Mouse (Mus musculus) thymus, adult 2 months (tissue): ENCODE results near the gene Sh3bgrl. TPM values are rescaled to one million over a fixed set of nuclear protein-coding genes. Genes with fewer than 3 reads are reported as not detected.

Experiments used
- DNase-seq: peaks from one replicate; pipeline ENCODE4 v3.0.0; 2021
- H3K27ac ChIP-seq: fragments of 200-500 bp; 2 replicates; pipeline ENCODE4 v1.5.1; 2012; ENCODE audit warnings: low read length, control low read depth; ENCODE audit not compliant: control insufficient read depth, insufficient read depth
- H3K27me3 ChIP-seq: fragments of 200-500 bp; 2 replicates; pipeline ENCODE4 v1.6.1; 2012; ENCODE audit warnings: mild to moderate bottlenecking, low read length, moderate library complexity, mixed read lengths; ENCODE audit not compliant: control insufficient read depth, insufficient read depth
- H3K36me3 ChIP-seq: fragments of 200-500 bp; 2 replicates; pipeline ENCODE4 v1.6.1; 2012; ENCODE audit warnings: mild to moderate bottlenecking, low read length, moderate library complexity; ENCODE audit not compliant: control insufficient read depth, insufficient read depth
- H3K4me1 ChIP-seq: fragments of 200-500 bp; replicated peaks from 2 replicates; pipeline ENCODE4 v1.6.1; 2012; ENCODE audit warnings: low read length; ENCODE audit not compliant: control insufficient read depth, insufficient read depth
- H3K4me3 ChIP-seq: fragments of 200-500 bp; 2 replicates; pipeline ENCODE4 v1.5.1; 2012; ENCODE audit warnings: mild to moderate bottlenecking, low read length, control low read depth, moderate library complexity; ENCODE audit not compliant: control insufficient read depth, insufficient read depth
- CTCF ChIP-seq: fragments of 200-500 bp; IDR thresholded peaks from 2 replicates; pipeline ENCODE4 v1.5.1; 2012; ENCODE audit warnings: mild to moderate bottlenecking, control low read depth, low read length, moderate library complexity, borderline replicate concordance; ENCODE audit not compliant: control insufficient read depth, poor library complexity, insufficient read depth; ENCODE audit errors: extremely low read depth
- POLR2A ChIP-seq: fragments of 200-500 bp; IDR thresholded peaks from 2 replicates; pipeline ENCODE4 v1.6.1; 2012; ENCODE audit warnings: mild to moderate bottlenecking, low read length, control low read depth, moderate library complexity; ENCODE audit not compliant: control insufficient read depth, poor library complexity, insufficient read depth; ENCODE audit errors: extremely low read depth
- WGBS: fragments of 180-500 bp; shearing (Covaris S2); methylation state at CpG from one replicate; pipeline ENCODE4 v1.1.7; 2018; 5-methylcytosine and 5-hydroxymethylcytosine counted together
- polyA plus RNA-seq: library from polyadenylated mRNA; depleted of rRNA; stranded (reverse); fragments of >200 nt; gene quantifications from 2 replicates; pipeline ENCODE4 v1.2.3, GENCODE M21; 2012

Gene Sh3bgrl
- polyA plus RNA-seq, 1 experiment = 9.5 TPM

DNA sequence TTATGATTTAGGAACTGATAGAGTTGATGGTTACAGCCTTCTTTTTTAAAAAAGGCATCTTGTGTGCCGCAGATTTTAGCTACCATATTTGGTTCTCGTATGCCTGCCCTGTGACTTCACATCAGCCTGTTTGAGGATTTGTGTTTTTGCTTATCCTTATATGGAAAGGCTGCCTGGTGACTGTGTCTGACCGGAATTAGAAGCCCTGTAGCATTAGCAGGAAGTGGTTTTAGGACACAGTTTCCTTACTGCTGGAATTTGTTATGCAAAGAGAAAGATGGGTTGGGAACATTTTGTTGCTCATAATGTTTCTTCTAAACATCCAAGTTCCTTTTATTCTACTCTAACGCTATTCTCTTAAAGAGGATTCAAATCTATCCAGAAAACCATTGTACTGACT lies 47.1 kb downstream of the Sh3bgrl start:
- Histone ChIP-seq H3K4me1 (no peaks in the 10 kb centered on the region), H3K27ac (no peak overlapping the region), H3K36me3 (no peaks in the 10 kb centered on the region), H3K4me3 (no peak overlapping the region), H3K27me3 (no peaks in the 10 kb centered on the region)
- TF ChIP-seq POLR2A (no peak), CTCF (no peak)
- no peak for DNase-seq
- 92% methylated on average over 4 of the region's 4 CpGs for WGBS

DNA sequence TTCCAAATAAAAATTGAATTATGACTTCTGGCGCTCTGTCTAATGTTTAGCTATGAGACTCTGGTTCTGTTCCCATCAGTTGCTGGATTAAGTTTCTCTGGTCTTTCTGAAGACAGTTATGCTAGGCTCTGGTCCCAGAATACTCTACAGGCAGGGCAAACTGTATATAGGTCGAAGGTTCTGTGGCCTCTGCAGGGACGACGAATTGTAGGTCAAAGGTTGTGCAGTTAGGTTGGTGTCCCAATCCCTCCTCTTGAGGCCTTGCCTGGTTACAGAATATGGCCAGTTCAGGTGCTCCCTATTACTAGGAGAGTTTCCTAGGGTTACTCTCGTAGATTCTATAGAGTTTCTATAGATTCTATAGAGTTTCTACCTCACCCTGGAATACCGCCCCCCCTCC lies 50.6 kb downstream of the Sh3bgrl start:
- Histone ChIP-seq H3K27me3 (no peaks in the 10 kb centered on the region), H3K4me3 (no peak overlapping the region), H3K27ac (no peak overlapping the region), H3K4me1 (no peaks in the 10 kb centered on the region), H3K36me3 (no peaks in the 10 kb centered on the region)
- no peak for TF ChIP-seq POLR2A
- no peak for TF ChIP-seq CTCF
- no peak for DNase-seq
- WGBS = 99% methylated on average over 6 of the region's 6 CpGs

DNA sequence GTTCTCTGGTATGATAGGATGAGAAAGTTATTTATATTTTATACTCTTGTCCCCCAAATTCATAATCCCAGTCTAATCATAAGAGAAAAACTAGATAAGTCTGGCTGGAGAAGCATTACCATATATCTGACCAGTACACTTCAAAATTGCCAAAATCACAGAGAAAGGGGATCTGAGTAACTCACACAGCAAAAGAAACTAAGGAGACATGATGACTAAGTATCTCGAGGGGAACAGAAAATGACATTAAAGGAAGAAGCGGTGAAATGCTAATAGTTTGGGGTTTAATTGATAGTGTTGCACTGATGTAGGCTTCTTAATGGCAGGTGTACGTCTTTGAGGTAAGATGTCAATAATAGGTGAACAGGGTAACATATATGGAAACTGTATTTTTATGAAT lies 51.9 kb downstream of the Sh3bgrl start:
- Histone ChIP-seq H3K36me3 (no peaks in the 10 kb centered on the region), H3K27me3 (no peaks in the 10 kb centered on the region), H3K4me3 (no peak overlapping the region), H3K4me1 (no peaks in the 10 kb centered on the region), H3K27ac (no peak overlapping the region)
- no peak for DNase-seq
- no peak for TF ChIP-seq CTCF
- WGBS = 90% methylated on average over 3 of the region's 3 CpGs

DNA sequence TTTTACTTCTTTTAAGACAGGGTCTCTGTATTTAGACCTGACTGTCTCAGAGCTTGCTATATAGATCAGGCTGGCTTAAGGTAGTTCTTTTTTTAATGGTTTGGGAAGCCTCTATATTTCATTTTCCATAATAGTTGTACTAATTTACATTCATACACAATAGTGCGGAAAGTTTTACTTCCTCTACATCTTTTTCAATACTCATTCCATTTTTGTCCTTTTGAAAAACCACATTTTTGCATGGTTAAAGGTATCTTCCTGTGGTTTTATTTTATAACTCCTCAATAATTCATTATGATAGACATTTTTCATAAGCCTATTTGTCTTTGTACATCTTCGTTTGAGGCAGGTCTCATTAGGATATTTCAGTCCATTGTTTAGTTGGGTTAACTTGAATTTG lies 56.1 kb downstream of the Sh3bgrl start:
- TF ChIP-seq POLR2A (no peak), CTCF (no peak)
- Histone ChIP-seq H3K27ac (no peak overlapping the region), H3K4me3 (no peak overlapping the region), H3K4me1 (no peaks in the 10 kb centered on the region), H3K36me3 (no peaks in the 10 kb centered on the region), H3K27me3 (no peaks in the 10 kb centered on the region)
- no peak for DNase-seq
- WGBS = 88% methylated on average over 2 of the region's 2 CpGs

GRCm38 (mm10) chrX:109160326-109160725 lies 65.2 kb downstream of the Sh3bgrl start:
- Histone ChIP-seq H3K4me3 (no peak overlapping the region), H3K27ac (no peak overlapping the region), H3K4me1 (no peaks in the 10 kb centered on the region), H3K36me3 (no peaks in the 10 kb centered on the region), H3K27me3 (no peaks in the 10 kb centered on the region)
- no peak for DNase-seq
- WGBS = 79% methylated on average over 1 of the region's 1 CpGs
- TF ChIP-seq POLR2A (no peak), CTCF (no peak)

DNA sequence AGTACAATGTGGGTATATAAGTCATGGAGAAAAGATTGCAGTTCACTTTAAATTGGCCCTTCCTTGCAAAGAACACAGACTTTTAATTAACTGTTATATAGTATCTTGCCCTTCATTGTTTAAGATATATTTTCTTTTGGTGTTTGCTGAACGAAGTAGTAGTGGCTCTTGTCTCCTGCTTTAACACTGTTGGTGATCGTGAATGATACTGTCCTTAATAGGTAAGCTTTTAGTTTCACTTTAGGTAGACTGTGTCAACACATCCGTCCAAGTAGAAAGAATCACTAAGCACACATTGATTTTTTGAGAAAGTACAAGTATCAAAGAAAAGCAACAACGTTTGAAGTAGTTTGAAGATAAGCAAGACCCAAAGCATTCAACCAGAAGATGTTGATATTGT lies 65.7 kb downstream of the Sh3bgrl start:
- 83% methylated on average over 4 of the region's 4 CpGs for WGBS
- Histone ChIP-seq H3K36me3 (no peaks in the 10 kb centered on the region), H3K27me3 (no peaks in the 10 kb centered on the region), H3K27ac (no peak overlapping the region), H3K4me1 (no peaks in the 10 kb centered on the region), H3K4me3 (no peak overlapping the region)
- TF ChIP-seq CTCF (no peak), POLR2A (no peak)
- no peak for DNase-seq

GRCm38 (mm10) chrX:109175038-109175437 lies 79.9 kb downstream of the Sh3bgrl start:
- Histone ChIP-seq H3K4me1 (no peaks in the 10 kb centered on the region), H3K36me3 (no peaks in the 10 kb centered on the region), H3K27me3 (no peaks in the 10 kb centered on the region), H3K27ac (no peak overlapping the region), H3K4me3 (no peak overlapping the region)
- WGBS = 20% methylated on average over 2 of the region's 2 CpGs
- no peak for TF ChIP-seq CTCF
- no peak for TF ChIP-seq POLR2A
- no peak for DNase-seq
